ENCODE assay signal across 28 mouse cellular contexts in the genomic region with DNA sequence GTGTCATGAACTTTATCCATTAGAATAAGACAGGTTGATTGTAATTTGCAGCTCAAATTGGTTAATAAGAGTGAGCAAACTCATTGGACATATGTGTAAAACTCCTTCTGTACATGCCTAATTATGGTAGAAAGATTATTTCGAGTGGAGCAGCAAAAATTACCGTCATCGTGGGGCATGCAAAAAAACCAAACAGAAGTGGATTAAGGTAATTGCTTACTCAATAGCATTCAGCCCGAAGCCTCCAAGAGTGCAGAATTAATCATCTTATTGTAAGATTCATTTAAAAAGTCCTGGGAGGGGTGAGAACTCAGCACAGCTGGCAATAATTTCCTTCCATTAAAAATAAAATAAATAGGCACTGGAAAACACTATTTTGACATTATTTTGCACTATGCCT.
"Had no signal": no experiment of that assay in that cellular context is flagged by ENCODE, and none has a peak within 500 bp of the region (broad histone marks: within the 10 kb centered on the region; RNA-seq: fewer than 3 reads in every experiment).

No protein-coding gene starts in this region.

- H3K9ac ChIP-seq: embryonic facial prominence, embryonic 12.5 days; embryonic facial prominence, embryonic 13.5 days; embryonic facial prominence, embryonic 15.5 days; forebrain, embryonic 12.5 days; forebrain, embryonic 13.5 days; forebrain, embryonic 15.5 days; forebrain, postnatal 0 days had no signal

- DNase-seq: cerebellum, adult 2 months; cerebellum, adult 8-10 months; cerebellum, adult 9-10 months; cerebellum, adult 9-11 months; cerebellum, postnatal 10 days; cerebellum, postnatal 14 days; cerebellum, postnatal 25 days; cerebellum, postnatal 36 days; embryo, embryonic 11 days; forebrain, postnatal 0 days; gastrocnemius, adult 2 months; gastrocnemius, postnatal 10 days; gastrocnemius, postnatal 14 days; gastrocnemius, postnatal 25 days; gastrocnemius, postnatal 36 days; heart, adult 11 months; heart, adult 18-20 months; heart, adult 2 months had no signal

- H3K27ac ChIP-seq: embryonic facial prominence, embryonic 10.5 days; embryonic facial prominence, embryonic 12.5 days; embryonic facial prominence, embryonic 13.5 days; embryonic facial prominence, embryonic 15.5 days; forebrain, embryonic 10.5 days; forebrain, embryonic 12.5 days; forebrain, embryonic 13.5 days; forebrain, embryonic 15.5 days; gastrocnemius, adult 2 months; heart, adult 2 months had no signal

- H3K27me3 ChIP-seq: embryonic facial prominence, embryonic 12.5 days; embryonic facial prominence, embryonic 13.5 days; embryonic facial prominence, embryonic 15.5 days; forebrain, embryonic 12.5 days; forebrain, embryonic 13.5 days; forebrain, embryonic 15.5 days had no signal

- H3K4me1 ChIP-seq: embryonic facial prominence, embryonic 10.5 days; embryonic facial prominence, embryonic 13.5 days; embryonic facial prominence, embryonic 15.5 days; forebrain, embryonic 10.5 days; forebrain, embryonic 12.5 days; forebrain, embryonic 15.5 days had no signal

- ATAC-seq: forebrain, embryonic 13.5 days; forebrain, embryonic 15.5 days; forebrain, embryonic 16.5 days; forebrain, postnatal 0 days had no signal

- H3K4me3 ChIP-seq: embryonic facial prominence, embryonic 10.5 days; embryonic facial prominence, embryonic 12.5 days; embryonic facial prominence, embryonic 13.5 days; embryonic facial prominence, embryonic 15.5 days; erythroblast, embryonic 14.5 days; forebrain, embryonic 10.5 days; forebrain, embryonic 12.5 days; forebrain, embryonic 13.5 days; forebrain, embryonic 15.5 days; gastrocnemius, adult 2 months; heart, adult 2 months had no signal

- H3K4me2 ChIP-seq: embryonic facial prominence, embryonic 12.5 days; embryonic facial prominence, embryonic 13.5 days; embryonic facial prominence, embryonic 15.5 days; forebrain, embryonic 12.5 days; forebrain, embryonic 13.5 days; forebrain, embryonic 15.5 days had no signal

- H3K9me3 ChIP-seq: embryonic facial prominence, embryonic 10.5 days; embryonic facial prominence, embryonic 12.5 days; embryonic facial prominence, embryonic 13.5 days; embryonic facial prominence, embryonic 15.5 days; forebrain, embryonic 10.5 days; forebrain, embryonic 12.5 days; forebrain, embryonic 13.5 days; forebrain, embryonic 15.5 days had no signal

- H3K36me3 ChIP-seq: embryonic facial prominence, embryonic 10.5 days; embryonic facial prominence, embryonic 12.5 days; embryonic facial prominence, embryonic 13.5 days; embryonic facial prominence, embryonic 15.5 days; forebrain, embryonic 10.5 days; forebrain, embryonic 12.5 days; forebrain, embryonic 15.5 days had no signal
